Mouse (Mus musculus) urinary bladder, postnatal 36 days (tissue): ENCODE data around the gene Adap1.

Experiments
- DNase-seq, 2 experiments: peaks; one replicate each; pipeline ENCODE4 v3.0.0; 2022; ENCODE audit warnings: low spot score in 2 of 2, mixed read lengths in 1 of 2

The Adap1 gene

DNA sequence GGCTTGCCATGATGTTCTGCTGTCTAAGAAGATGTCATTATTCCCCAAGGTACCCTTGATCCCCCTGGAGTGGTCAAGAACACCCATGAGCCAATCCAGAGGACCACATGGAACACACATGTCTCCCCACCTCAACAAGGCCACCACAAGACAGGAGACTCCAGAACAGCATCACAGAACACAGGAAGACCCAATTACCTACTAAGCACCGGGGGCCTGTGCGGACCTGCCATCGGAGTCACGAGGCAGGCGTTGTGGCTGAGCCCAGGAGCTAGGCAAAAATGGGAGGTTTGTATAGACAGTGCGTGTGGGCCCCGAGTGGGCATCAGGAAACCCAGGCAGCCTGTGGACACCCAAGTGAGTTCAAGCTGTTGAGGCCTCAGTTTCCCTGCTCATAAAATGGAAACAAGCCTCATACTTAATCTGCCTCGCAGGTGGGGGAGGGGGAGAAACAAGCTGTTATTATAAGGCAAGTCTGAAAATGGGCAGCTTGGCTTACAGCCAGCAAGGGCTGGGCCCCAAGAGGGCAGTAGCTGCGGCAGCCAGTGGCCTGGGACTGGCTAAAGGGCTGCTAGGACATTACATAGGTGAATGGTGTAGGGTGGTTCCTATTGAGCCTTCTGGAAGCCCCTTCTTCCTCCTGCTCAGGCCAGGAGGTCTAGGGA is 2.0 kb downstream of the Adap1 start:
- peak in 1 of 2 experiments; percentile 52 for DNase-seq

DNA sequence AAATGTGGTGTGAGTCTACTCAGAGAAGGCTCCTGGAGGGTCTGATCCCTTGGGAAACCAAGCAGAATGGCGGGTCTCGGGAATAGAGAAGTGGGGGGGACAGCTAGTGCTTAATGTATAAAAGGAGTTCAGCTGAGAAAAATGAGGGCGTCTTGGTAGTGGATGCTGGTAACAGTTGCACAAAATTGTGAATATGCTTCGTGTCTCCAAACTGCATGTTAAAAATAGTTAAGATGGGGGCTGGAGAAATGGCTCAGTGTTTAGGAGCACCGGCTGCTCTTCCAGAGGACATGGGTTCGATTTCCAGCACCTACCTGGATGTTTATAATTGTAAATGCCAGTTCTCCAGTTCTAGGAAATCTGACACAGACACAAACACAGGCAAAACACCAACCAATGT is 4.1 kb downstream of the Adap1 start:
- no peak for DNase-seq

DNA sequence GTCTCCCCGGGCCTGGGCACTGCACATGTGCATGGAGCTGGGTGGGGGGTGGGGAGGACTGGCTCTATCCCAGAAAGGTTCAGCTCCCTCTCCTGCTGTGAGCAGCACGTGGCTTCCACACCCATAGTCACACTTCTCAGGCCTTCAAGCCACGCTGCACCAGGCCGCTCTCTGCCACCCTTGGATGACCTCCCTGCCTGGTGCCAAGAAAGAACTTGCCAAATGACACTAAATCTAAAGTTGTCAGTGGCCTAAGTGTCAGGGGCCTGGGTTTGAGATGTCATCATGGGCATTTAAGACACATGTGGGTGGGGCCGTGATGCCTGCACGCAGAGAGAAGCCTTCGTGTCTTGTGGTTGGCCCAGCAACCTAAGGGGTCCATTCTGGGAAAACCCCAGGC is 5.0 kb downstream of the Adap1 start:
- DNase-seq, result no peak

DNA sequence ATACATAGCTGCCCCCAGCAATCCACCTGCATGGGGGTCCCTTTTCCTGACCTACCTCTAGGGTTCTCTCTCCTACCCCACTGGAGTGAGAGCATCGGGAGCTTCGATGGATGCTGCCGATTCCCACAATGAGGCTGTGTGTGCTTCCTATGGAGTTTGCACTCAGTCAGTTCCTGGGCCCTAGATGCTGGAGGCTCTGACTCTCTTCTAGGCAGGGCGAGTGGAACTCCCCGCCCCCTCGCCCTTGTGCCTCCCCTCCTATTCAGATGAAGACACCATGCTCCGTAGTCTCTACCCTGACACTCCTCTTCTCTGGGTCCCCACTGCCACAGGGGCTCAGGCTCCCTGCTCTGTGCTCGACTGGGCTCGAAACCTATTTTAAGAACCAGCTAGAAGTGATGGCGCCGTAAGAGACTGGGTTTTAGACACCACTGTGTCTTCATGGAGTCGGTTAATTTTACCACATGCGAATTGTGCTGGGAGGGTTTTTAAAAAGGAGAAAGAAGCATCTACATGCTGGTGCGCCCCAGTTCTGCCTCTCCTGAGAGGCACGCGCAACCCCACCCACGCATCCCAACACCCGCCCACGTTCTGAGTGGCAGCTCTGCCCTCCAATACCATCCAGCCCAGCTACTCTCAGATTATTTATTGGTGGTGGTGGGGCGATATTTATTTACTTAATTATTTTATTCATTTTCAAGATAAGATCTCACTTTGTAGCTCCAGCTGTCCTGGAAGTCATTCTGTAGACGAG is 7.5 kb downstream of the Adap1 start:
- no peak for DNase-seq

DNA sequence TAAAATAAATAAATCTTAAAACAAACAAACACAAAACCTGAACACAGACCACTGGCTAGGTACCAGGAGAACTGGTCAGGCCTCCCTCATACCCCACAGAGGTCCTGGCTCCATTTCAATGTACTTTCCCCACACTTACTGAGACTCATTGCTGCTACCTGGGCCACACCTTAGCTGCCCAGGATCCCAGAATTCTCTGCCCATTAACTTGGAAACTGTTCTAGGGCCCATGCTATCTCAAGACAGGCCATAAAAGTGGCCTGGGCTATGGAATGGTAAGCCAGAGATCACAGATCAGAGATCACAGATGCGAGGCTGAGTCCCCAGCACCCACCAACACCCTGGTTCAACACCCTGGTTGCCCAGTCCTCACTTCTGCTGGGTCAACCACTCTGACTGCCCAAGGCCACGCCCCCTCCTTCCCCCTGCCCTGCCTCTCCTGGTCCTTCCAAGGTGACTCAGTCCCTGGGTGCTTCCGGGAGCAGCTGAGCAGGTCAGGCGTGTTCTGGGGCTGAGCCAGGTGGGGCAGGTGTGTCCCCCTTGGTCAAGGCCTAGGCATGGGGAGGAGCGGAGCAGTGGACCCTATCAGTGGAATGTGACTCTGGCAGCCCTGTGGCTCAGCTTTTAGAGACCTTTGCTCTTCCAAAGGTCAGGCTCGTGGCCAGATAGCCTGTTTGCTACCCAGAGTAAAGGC is 8.3 kb downstream of the Adap1 start:
- DNase-seq, result peak; percentile 70 to 80

DNA sequence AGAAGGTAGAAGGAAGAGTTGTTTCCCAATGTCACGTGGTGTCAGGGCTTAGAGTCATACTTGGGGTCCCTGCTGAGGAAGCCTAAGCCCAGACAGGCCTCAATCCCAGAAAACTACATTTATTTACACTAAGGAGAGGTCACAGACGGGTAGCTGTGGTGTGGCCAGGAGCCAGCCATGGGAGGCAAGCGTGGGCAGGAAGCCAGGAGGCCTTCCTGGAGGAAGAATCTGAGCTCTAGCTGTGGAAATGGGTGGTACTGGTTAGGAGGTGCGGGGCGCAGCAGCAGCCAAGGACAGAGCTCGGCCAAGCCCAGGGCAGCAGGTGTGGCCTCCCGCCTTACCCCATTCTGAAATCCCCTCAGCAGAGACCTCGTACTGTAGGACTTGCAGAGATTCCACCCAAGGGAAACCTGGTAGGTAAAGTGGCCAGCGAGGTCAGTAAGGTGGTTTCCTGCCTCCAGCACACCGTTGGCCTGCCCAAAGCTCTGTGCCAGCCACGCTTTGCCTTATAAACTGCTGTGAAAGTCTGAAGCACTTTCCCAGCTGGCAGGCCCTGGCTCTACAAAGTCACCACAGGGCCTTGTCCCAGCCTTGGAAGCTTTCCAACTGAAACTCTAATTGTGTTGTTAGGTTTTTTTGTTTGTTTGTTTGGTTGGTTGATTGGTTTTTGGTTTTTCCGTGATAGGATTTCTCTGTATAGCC is 10.3 kb downstream of the Adap1 start:
- no peak for DNase-seq

DNA sequence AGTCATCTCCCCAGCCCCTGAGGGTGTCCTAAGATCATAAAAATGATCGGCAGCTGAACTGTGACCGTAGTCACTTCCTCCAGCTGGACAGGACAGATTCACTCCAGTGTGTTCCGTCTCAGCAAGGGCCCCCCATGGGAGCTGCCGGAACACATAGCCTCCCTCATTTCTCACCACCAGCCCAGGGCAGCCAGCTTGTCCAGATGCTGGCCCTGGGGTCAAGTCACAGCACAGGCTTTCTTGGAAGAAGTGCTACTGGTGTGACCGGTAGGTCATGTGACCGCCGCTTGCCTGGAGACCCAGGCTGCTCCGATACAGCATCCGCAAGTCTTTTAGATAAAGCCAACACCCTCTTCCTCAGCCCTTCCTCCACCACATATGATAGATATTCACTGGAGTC is 11.9 kb downstream of the Adap1 start:
- no peak for DNase-seq

DNA sequence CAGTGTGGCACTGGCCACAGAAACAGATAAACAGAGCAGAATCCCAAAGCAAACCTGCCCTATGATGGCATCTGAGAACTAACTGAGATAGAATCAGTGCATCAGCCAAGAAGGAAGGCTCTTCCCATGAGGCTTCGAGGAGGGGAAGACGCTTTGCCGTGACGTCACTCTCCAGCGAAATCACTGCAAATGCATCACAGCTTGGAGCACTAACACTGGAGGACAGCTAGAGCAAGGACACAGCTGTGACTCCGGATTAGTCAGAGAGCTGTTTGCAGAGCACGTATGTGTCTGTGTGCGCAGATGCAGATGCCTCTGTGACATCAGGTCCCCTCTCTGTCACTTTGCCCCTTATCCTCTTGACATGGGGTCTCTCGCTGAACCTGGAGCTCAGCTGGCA is 13.6 kb downstream of the Adap1 start:
- DNase-seq, result no peak

DNA sequence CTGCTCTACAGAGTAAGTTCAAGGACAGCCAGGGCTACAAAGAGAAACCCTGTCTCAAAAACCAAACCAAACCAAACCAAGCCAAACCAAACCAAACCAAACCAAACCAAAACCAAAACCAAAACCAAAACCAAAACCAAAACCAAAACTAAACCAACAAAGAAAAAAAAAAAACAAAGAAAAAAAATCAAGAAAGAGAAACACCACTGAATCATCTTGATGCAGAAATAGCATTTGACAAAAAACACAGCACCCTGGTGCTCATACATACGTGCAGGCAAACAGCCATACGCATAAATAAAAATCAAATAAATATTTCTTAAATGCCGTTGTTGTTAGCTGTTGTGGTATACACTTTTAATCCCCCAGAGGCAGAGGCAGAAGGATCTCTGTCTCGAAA is 14.9 kb downstream of the Adap1 start:
- DNase-seq, result no peak

DNA sequence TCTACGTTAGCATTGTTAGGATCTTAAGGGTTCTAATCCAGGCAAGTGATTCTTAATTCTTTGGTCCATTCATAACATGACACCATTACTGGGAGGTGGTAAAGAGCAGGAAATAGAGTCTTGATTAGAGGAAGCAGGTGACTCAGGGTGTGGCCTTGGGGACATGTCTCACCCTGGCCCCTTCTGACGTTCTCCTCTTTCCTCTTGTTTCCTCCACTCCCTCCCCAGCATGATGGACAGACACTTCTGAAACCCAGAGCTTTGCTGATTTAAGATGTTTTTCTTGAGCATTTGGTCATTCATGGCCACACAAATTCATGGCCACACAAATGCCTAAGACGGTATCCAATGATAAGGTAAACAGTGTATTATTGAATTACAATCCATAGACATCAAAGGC is 15.5 kb downstream of the Adap1 start:
- DNase-seq, result no peak

DNA sequence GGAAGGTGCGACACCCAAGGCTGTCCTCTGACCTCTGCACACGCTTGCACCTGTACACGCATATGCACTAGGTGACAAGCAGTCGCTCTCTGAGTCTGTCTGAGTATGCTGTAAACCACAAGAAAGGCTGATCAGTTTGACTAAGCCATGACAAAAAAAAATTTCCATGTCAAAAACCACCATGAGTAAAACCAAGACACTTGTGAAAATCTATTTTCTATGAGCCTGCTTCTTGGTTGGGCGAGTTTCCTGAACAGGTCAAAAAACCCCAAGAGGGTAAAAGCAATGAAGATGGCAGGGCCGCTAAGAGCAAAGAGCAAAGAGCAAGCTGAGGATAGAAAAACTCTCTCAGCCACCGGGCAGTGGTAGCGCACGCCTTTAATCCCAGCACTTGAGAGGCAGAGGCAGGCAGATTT is 21.8 kb downstream of the Adap1 start:
- DNase-seq, result no peak

DNA sequence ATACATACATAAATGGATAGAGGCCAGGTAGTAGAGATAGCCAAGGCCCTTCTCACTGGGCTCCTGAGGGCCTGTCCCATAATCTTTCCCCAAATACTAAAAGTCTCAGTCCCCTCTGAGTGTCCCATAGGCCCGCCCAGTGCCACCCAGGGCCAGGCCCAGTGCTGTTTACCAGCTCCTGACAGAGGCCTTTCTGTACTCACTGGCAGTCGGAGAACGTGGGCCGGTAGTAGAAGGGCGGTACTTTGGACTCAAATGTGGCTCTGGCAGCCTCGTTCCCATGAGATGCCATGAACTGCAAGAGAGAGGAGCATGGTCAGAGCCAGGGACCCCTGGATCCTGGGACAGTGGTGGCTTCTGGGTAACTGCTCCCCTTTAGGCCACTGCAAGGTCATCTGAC is 23.3 kb downstream of the Adap1 start:
- no peak for DNase-seq

DNA sequence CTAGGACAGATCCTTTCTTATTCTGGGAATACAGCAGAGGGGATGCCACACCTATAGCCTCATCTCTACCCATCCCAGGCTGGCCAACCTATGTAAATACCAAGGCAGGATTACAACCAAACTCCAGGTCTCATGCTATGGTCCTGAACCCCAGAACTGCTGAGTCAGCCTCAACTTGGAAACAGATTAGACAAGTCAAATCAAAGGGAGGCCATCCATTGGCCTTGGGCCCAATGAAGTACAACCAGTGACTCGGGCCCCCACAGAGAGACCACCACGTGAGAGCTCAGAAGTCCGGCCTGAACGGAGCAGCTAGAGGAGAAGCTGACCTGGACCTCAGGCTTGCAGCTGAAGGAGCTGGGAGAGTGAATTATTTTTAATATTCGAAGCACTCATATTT is 27.7 kb downstream of the Adap1 start:
- no peak for DNase-seq

DNA sequence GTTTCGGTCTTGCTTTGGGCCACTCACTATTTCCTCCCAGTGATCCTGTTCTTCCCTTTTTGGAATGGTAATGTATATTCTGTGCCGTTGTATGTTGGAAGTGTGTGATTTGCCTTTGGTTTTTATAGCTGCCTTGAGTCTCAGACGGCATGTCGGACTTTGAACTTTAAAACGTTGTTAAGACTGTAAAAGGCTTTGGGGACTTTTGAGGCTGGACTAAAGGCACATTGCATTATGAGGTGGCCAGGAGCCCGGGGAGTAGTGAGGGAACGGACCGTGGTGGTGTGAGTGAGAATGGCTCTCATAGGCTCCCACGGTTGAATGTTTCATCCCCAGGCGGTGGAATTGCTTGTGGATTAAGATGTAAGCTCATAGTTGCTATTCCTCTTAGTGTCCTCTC is 28.3 kb downstream of the Adap1 start:
- no peak for DNase-seq

DNA sequence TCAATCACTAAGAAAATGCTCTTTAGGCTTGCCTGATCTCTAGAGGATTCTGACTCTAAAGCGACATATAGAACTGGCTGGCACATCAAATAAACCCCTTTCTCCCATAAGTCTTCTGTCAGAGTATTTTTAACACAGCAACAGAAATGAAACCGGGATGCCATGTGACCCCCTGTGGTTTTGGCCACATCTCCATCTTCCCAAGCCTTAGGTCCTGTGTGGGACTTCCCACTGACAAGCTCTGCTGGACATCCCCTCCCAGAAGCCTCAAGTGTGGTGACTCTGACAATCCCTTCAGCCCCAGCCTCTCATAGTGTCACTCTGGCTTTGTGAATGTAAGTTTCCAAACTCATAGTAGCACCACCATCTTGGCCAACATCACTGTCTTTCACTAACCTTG is 31.3 kb downstream of the Adap1 start:
- no peak for DNase-seq

DNA sequence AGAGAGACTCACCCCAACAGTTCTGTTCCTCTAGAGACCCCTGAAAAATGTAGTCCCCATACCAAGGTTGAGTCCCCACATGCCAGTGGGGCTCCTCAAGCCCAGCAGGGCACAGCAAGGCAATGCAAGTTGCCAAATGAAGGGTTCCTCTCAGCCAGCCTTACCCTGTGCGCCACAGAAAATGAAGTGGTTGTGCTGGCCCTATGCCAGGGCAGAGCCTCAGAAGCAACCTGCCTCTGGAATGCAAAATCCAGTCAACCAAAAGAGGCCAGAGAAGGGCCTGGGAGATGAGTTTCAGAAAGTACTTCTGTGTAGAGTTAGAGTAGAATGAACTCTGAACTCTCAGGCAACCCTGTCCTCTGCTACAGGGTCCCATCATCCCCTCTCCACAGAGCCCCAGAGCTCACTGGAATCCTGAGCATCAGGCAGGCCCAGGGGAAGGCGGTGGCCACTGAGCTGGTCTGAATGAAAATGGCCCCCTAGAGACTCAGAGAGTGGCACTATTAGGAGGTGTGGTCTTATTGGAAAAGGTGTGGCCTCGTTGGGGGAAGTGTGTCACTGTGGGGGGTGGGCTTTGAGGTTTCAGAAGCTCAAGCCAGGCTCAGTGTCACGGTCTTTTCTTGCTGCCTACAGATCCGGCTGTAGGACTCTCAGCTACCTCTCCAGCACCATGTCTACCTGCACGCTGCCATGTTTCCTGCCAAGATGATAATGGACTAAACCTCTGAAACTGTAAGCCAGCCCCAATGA is 33.4 kb downstream of the Adap1 start:
- no peak for DNase-seq

DNA sequence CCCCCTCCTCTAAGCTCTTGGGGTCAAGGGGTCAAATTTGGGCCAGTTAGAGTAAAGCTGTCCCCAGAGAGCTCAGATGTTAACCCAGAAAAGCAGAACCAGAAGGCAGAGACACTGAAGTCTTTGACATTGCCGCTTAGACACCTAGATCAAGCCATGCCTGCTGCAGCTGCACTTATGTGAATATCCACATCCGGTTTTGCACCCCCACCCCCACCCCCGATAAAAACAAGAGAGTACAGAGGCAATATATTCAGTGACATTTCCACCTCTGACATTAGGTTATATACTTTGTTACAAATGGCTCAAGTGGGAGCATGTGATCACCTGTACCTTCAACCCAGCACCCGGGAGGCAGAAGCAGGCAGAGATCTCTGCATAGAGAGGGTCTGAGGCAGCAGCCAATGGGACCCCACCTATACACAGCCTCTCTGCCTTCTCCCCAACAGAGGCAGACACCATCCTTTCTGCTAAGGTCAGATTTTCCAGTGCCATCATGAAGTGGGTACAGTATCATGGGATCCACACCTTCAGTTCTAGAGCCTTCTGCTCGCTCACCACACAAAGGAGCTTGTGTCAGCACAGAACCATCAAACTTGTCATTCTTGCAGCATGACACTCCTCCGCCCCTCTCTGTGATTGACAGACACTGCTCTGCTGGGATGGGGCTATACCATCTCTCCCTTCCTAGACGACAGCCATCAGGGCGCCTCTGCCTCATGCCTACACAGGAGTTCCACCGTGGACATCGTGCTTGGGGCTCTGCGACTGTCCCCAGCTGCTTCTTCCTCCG is 34.8 kb downstream of the Adap1 start:
- DNase-seq, result no peak

DNA sequence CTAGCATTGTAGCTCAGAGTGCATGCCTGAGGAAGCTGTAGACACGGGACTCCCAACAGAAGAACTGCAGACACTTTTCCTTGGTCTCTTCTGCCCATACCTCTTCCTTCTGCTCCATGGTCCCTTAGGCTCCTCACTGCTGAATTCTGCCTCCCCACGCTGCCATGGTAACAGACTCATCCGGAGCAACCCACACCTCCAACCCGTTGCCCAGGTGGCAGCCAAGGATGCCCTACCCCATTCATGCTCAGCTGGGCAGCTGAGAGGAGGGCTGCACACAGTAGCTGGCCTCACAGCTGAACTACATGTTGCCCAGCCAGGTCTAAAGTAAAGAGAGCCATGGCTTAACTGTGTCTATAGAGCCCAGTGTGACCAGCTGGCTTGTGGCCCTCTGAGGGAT is 36.8 kb downstream of the Adap1 start:
- DNase-seq, result no peak

DNA sequence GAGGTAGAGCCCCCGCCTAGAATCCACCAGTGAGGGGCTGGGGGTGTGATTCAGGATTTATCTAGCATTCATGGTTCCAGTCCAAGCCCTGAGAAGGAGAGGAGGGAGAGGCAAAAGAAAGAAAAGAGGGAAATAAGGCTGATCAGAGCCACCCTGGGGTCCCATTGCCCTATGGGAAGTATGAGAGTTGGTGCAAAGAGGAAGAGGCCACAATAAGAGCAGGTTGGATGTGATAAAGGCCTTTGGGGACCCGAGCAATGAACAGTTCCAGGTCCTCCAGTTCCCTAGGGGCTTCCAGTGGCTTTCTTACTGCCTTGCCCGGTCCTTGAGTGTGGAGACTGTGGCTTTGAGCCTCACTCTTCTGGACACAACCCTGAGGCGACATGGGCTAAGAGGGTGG is 37.6 kb downstream of the Adap1 start:
- no peak for DNase-seq

DNA sequence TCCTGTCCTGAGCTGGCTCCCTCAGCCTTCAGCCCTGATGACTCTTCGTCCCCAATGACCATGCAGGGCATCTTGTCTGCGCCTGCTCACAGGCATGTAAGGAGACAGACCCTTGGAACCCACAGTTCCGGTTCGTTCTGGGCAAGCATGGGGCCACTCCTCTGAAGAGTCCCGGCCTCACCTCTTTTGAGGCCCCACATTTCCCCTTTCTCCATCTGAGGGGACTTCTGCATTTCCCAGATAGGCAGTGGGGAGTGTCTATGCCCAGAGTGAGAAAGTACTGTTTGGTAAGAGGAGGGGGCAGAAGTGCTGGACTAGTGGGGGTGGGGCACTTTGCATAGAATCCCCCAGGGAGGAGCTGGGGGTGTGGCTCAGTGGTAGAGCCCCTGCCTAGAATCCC is 38.3 kb downstream of the Adap1 start:
- no peak for DNase-seq
